ENCODE assay signal across 9 mouse cellular contexts in genomic region chr11:87590841-87591525, GRCm38 (mm10). TPM values are rescaled to one million over a fixed set of nuclear protein-coding genes. Genes with fewer than 3 reads are reported as not detected.
DNase-seq lines count a peak whose midpoint lies in the region; ATAC-seq lines count a peak whose summit lies in the region.
"Had no signal": no experiment of that assay in that cellular context is flagged by ENCODE, and none has a peak within 500 bp of the region (broad histone marks: within the 10 kb centered on the region; RNA-seq: fewer than 3 reads in every experiment).

No protein-coding gene starts in this region.

- H3K4me3 ChIP-seq in hindbrain, embryonic 14.5 days (replicated peaks; ENCODE audit: low read length), result peak overlapping the region; percentile 62
- H3K4me3 ChIP-seq in liver, embryonic 11.5 days (ENCODE audit: low read depth, low read length), result peak overlapping the region; percentile 76
- H3K4me3 ChIP-seq in neural tube, embryonic 14.5 days (ENCODE audit: low read depth, low read length), result peak overlapping the region; percentile 72

- H3K9me3 ChIP-seq in hindbrain, embryonic 14.5 days (ENCODE audit: control insufficient read depth, low read length), result no peaks in the 10 kb centered on the region
- H3K9me3 ChIP-seq in liver, embryonic 11.5 days (ENCODE audit: control insufficient read depth, low read length), result no peaks in the 10 kb centered on the region
- no peaks in the 10 kb centered on the region for H3K9me3 ChIP-seq in neural tube, embryonic 14.5 days (ENCODE audit: control insufficient read depth, low read length)

- H3K4me1 ChIP-seq in hindbrain, embryonic 14.5 days (replicated peaks; ENCODE audit: control insufficient read depth, insufficient read depth, low read length), result peaks cover 20% of the 10 kb centered on the region
- peaks cover 43% of the 10 kb centered on the region for H3K4me1 ChIP-seq in liver, embryonic 11.5 days (replicated peaks; ENCODE audit: control insufficient read depth, insufficient read depth, low read length)
- H3K4me1 ChIP-seq in neural tube, embryonic 14.5 days (ENCODE audit: control insufficient read depth, insufficient read depth, low read length), result peaks cover 22% of the 10 kb centered on the region

- 0 out of 2 replicates have a peak, but pooled peaks have one; percentile 11 for ATAC-seq in erythroid progenitor cell, adult 5-6 weeks (replicated peaks; ENCODE audit: low FRiP score, poor library complexity, severe bottlenecking)
- ATAC-seq in hindbrain, embryonic 14.5 days (ENCODE audit: low FRiP score), result no peak
- ATAC-seq in liver, embryonic 11.5 days (replicated peaks; ENCODE audit: low FRiP score), result no peak
- no peak for ATAC-seq in neural tube, embryonic 14.5 days (ENCODE audit: low read depth)

- peak overlapping the region; percentile 84 for H3K9ac ChIP-seq in hindbrain, embryonic 14.5 days
- peak overlapping the region; percentile 93 for H3K9ac ChIP-seq in liver, embryonic 11.5 days (ENCODE audit: low read depth, low read length)
- H3K9ac ChIP-seq in neural tube, embryonic 14.5 days (replicated peaks; ENCODE audit: low read depth, low read length), result peak overlapping the region; percentile 86

- peak overlapping the region; percentile 76 for H3K4me2 ChIP-seq in hindbrain, embryonic 14.5 days (replicated peaks)
- H3K4me2 ChIP-seq in liver, embryonic 11.5 days, result peak overlapping the region; percentile 88
- H3K4me2 ChIP-seq in neural tube, embryonic 14.5 days (ENCODE audit: low read depth, low read length), result peak overlapping the region; percentile 87

- peak overlapping the region; percentile 92 for H3K27ac ChIP-seq in hindbrain, embryonic 14.5 days
- peak overlapping the region; percentile 92 for H3K27ac ChIP-seq in liver, embryonic 11.5 days (ENCODE audit: low read depth, low read length)
- H3K27ac ChIP-seq in neural tube, embryonic 14.5 days (ENCODE audit: low read depth, low read length), result peak overlapping the region; percentile 92

- H3K27me3 ChIP-seq in hindbrain, embryonic 14.5 days (ENCODE audit: control insufficient read depth, insufficient read depth, low read length), result no peaks in the 10 kb centered on the region
- no peaks in the 10 kb centered on the region for H3K27me3 ChIP-seq in liver, embryonic 11.5 days (replicated peaks; ENCODE audit: control insufficient read depth, insufficient read depth, low read length)
- H3K27me3 ChIP-seq in neural tube, embryonic 14.5 days (ENCODE audit: control insufficient read depth, insufficient read depth, low read length), result no peaks in the 10 kb centered on the region

- DNase-seq in retina, embryonic 14.5 days (ENCODE audit: low spot score), result peak; percentile 32
- DNase-seq in retina, postnatal 1 day, result no peak
- DNase-seq in adrenal gland, postnatal 36 days, result peak; percentile 36 to 50
- DNase-seq in hindbrain, embryonic 14.5 days (ENCODE audit: low spot score), result peak; percentile 32
- peak; percentile 56 for DNase-seq in liver, embryonic 11.5 days (ENCODE audit: low spot score)
- DNase-seq in layer of hippocampus, adult 11-12 months (ENCODE audit: low spot score), result no peak

- H3K36me3 ChIP-seq in hindbrain, embryonic 14.5 days (replicated peaks; ENCODE audit: control insufficient read depth, insufficient read depth), result no peaks in the 10 kb centered on the region
- no peaks in the 10 kb centered on the region; the same call in 1 of the 2 replicates for H3K36me3 ChIP-seq in liver, embryonic 11.5 days (ENCODE audit: control insufficient read depth, insufficient read depth, low read length)
- no peaks in the 10 kb centered on the region for H3K36me3 ChIP-seq in neural tube, embryonic 14.5 days (ENCODE audit: control insufficient read depth, insufficient read depth, low read length)

- WGBS in hindbrain, embryonic 14.5 days, result 3% methylated on average over 25 of the region's 25 CpGs
- 2% methylated on average over 25 of the region's 25 CpGs for WGBS in liver, embryonic 11.5 days
- 3% methylated on average over 25 of the region's 25 CpGs for WGBS in neural tube, embryonic 14.5 days

RNA-seq across cellular contexts. Expression of gene Mtmr4, which starts 1.0 kb away (rescaled TPM):
- total RNA-seq in adrenal gland, postnatal 36 days (2021), result 10 to 100 TPM; 26.1 to 31.4 TPM
- total RNA-seq in erythroid progenitor cell, adult 5-6 weeks (2015; ENCODE audit: low replicate concordance), result 5.4 and 15.1 TPM in 2 replicates
- 13.1 and 15.1 TPM in 2 replicates for total RNA-seq in erythroid progenitor cell, adult 5-6 weeks (2017; ENCODE audit: low replicate concordance)
- 53.4 and 68.7 TPM in 2 replicates for polyA plus RNA-seq in hindbrain, embryonic 14.5 days (2014; fragmentation: Nextera tagmentation; extraction: Ambion mirVana)
- 31.5 and 34.8 TPM in 2 replicates for polyA plus RNA-seq in liver, embryonic 11.5 days (2014; fragmentation: Nextera tagmentation; extraction: Ambion mirVana)
- 51.0 and 66.8 TPM in 2 replicates for polyA plus RNA-seq in neural tube, embryonic 14.5 days (2014; fragmentation: Nextera tagmentation; extraction: Ambion mirVana)

RNA-seq across cellular contexts. Expression of gene Sept4, which starts 22.3 kb away (rescaled TPM):
- total RNA-seq in adrenal gland, postnatal 36 days (2021), result 10 to 100 TPM; 33.2 to 41.3 TPM
- total RNA-seq in erythroid progenitor cell, adult 5-6 weeks (2015; ENCODE audit: low replicate concordance), result not detected in 2 replicates
- 2.7 and 4.7 TPM in 2 replicates for total RNA-seq in erythroid progenitor cell, adult 5-6 weeks (2017; ENCODE audit: low replicate concordance)
- 26.2 and 29.6 TPM in 2 replicates for polyA plus RNA-seq in hindbrain, embryonic 14.5 days (2014; fragmentation: Nextera tagmentation; extraction: Ambion mirVana)
- 11.1 and 12.8 TPM in 2 replicates for polyA plus RNA-seq in liver, embryonic 11.5 days (2014; fragmentation: Nextera tagmentation; extraction: Ambion mirVana)
- 24.8 and 30.0 TPM in 2 replicates for polyA plus RNA-seq in neural tube, embryonic 14.5 days (2014; fragmentation: Nextera tagmentation; extraction: Ambion mirVana)

RNA-seq across cellular contexts. Expression of gene Gm11492, which starts 24.5 kb away (rescaled TPM):
- total RNA-seq in adrenal gland, postnatal 36 days (2021), result not detected
- not detected in 2 replicates for total RNA-seq in erythroid progenitor cell, adult 5-6 weeks (2015; ENCODE audit: low replicate concordance)
- total RNA-seq in erythroid progenitor cell, adult 5-6 weeks (2017; ENCODE audit: low replicate concordance), result not detected in 2 replicates
- polyA plus RNA-seq in hindbrain, embryonic 14.5 days (2014; fragmentation: Nextera tagmentation; extraction: Ambion mirVana), result not detected in 2 replicates
- polyA plus RNA-seq in liver, embryonic 11.5 days (2014; fragmentation: Nextera tagmentation; extraction: Ambion mirVana), result not detected in 2 replicates
- polyA plus RNA-seq in neural tube, embryonic 14.5 days (2014; fragmentation: Nextera tagmentation; extraction: Ambion mirVana), result not detected in 2 replicates
- polyA plus RNA-seq: frontal cortex, adult 2 months had no signal

RNA-seq across cellular contexts. Expression of gene Hsf5, which starts 26.0 kb away (rescaled TPM):
- total RNA-seq in adrenal gland, postnatal 36 days (2021), result under 1 TPM in 1 of 2 experiments, not detected in 1; 0.13 TPM
- not detected in 2 replicates for total RNA-seq in erythroid progenitor cell, adult 5-6 weeks (2015; ENCODE audit: low replicate concordance)
- not detected in 2 replicates for total RNA-seq in erythroid progenitor cell, adult 5-6 weeks (2017; ENCODE audit: low replicate concordance)
- polyA plus RNA-seq in hindbrain, embryonic 14.5 days (2014; fragmentation: Nextera tagmentation; extraction: Ambion mirVana), result 0.31 and 0.33 TPM in 2 replicates
- 0.08 and 0.10 TPM in 2 replicates for polyA plus RNA-seq in liver, embryonic 11.5 days (2014; fragmentation: Nextera tagmentation; extraction: Ambion mirVana)
- 0.33 and 0.62 TPM in 2 replicates for polyA plus RNA-seq in neural tube, embryonic 14.5 days (2014; fragmentation: Nextera tagmentation; extraction: Ambion mirVana)

Comparison
In these comparisons a context has a peak if more than half of its experiments do, and no peak if none do; other contexts are left out.
1. DNase-seq: peak in retina, embryonic 14.5 days (single experiment), adrenal gland, postnatal 36 days (2 of 2), hindbrain, embryonic 14.5 days (single experiment) and liver, embryonic 11.5 days (single experiment); none in retina, postnatal 1 day (single experiment) and layer of hippocampus, adult 11-12 months (single experiment).
2. Peak in every context shown above with its lines, with median percentiles within 50 percentile points of each other: H3K27ac ChIP-seq, H3K4me2 ChIP-seq, H3K4me3 ChIP-seq and H3K9ac ChIP-seq.